Mouse (Mus musculus) ES-E14 (cell line): ENCODE measurements at regions not wholly inside any gene's neighbourhood (a gene's known extent, or its start where the extent isn't known, plus 50 kb on each side); places are given as distances from the start of the nearest gene placed in this dataset.

Source experiments
- DNase-seq: peaks from one replicate; pipeline ENCODE4 v3.0.0-alpha.2; 2013; ENCODE audit warnings: low read depth, low spot score
- H3K27ac ChIP-seq: 2 replicates; pipeline ENCODE4 v1.5.1; 2012; ENCODE audit warnings: low read depth, mild to moderate bottlenecking, low read length, moderate library complexity, mixed read lengths; ENCODE audit not compliant: poor library complexity, insufficient read depth, severe bottlenecking
- H3K36me3 ChIP-seq: 2 replicates; pipeline ENCODE4 v1.6.1; 2012; ENCODE audit warnings: mild to moderate bottlenecking, low read length, moderate library complexity, mixed read lengths; ENCODE audit not compliant: control insufficient read depth, poor library complexity, insufficient read depth, severe bottlenecking
- H3K4me1 ChIP-seq, 2 experiments: fragments of 150-350 bp in 1 of 2; sonication (generic) in 1 of 2; 2 replicates each; pipeline ENCODE4 v1.6.1; 2012; ENCODE audit warnings: low read length in 2 of 2, mild to moderate bottlenecking in 1 of 2, mixed read lengths in 1 of 2; ENCODE audit not compliant: control insufficient read depth in 2 of 2, insufficient read depth in 2 of 2, poor library complexity in 1 of 2
- H3K4me3 ChIP-seq, 2 experiments: fragments of 150-350 bp in 1 of 2; sonication (generic) in 1 of 2; 2 replicates each; pipeline ENCODE4 v1.5.1; 2012; ENCODE audit warnings: low read length in 2 of 2, low read depth in 1 of 2, mild to moderate bottlenecking in 1 of 2, mixed read lengths in 1 of 2; ENCODE audit not compliant: insufficient read depth in 1 of 2, poor library complexity in 1 of 2, severe bottlenecking in 1 of 2
- H3K9ac ChIP-seq: 2 replicates; pipeline ENCODE4 v1.6.1; 2012; ENCODE audit warnings: low read depth, mild to moderate bottlenecking, low read length, mixed read lengths; ENCODE audit not compliant: poor library complexity, insufficient read depth, severe bottlenecking
- H3K9me3 ChIP-seq: fragments of 150-350 bp; sonication (generic); 2 replicates; pipeline ENCODE4 v1.6.1; 2012; ENCODE audit warnings: low read depth, mild to moderate bottlenecking, low read length; ENCODE audit not compliant: control insufficient read depth, insufficient read depth
- CHD2 ChIP-seq: IDR thresholded peaks from 2 replicates; pipeline ENCODE4 v1.6.1; 2014; ENCODE audit warnings: mild to moderate bottlenecking, low read depth, low read length, inconsistent platforms
- HCFC1 ChIP-seq: IDR thresholded peaks from 2 replicates; pipeline ENCODE4 v1.6.1; 2012; ENCODE audit warnings: low read length, inconsistent platforms, borderline replicate concordance; ENCODE audit not compliant: insufficient read depth
- MAFK ChIP-seq: IDR thresholded peaks from 2 replicates; pipeline ENCODE4 v1.6.1; 2014; ENCODE audit warnings: mild to moderate bottlenecking, low read depth, low read length, inconsistent platforms; ENCODE audit not compliant: insufficient read depth
- ZC3H11A ChIP-seq: IDR thresholded peaks from 2 replicates; pipeline ENCODE4 v1.6.1; 2012; ENCODE audit warnings: low read depth, mild to moderate bottlenecking, inconsistent platforms, low read length, borderline replicate concordance
- ZNF384 ChIP-seq: IDR thresholded peaks from 2 replicates; pipeline ENCODE4 v1.6.1; 2012; ENCODE audit warnings: low read depth, low read length, inconsistent platforms
- in situ Hi-C, 2 experiments: fragments of 600-800 bp; cut with MboI; formaldehyde crosslinking; loops; one replicate each; pipeline ENCODE4 v1.15.1; 2025; ENCODE audit warnings: low sequenced_read_pairs in 2 of 2, inconsistent platforms in 1 of 2; ENCODE audit not compliant: unreplicated experiment in 2 of 2

DNA sequence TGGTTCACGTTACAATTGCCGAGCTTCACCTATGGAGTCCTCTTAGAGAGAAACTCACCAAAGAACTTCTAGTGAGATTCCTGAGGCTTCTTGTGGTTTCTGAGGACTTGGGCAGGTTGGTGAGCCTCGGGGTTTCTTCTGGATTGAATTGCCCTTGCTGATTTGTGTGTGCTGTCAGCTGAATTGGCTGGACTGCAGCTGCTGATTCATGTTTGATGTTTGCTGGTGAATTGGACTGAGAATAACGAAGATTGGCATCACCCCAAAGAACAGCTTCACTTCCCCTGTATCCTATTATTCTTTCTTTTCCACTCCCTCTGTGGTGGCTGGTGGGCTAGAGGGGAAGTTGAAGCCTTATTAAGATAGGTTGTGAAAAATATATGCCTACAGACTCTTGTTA is 158.4 kb downstream of the Syk start:
- no peak for DNase-seq
- Histone ChIP-seq H3K9ac (no peak overlapping the region), H3K9me3 (no peaks in the 10 kb centered on the region), H3K36me3 (no peaks in the 10 kb centered on the region), H3K4me3 (no peak overlapping the region), H3K27ac (no peak overlapping the region), H3K4me1 (no peaks in the 10 kb centered on the region)
- in situ Hi-C loops: no loop called here
- TF ChIP-seq MAFK (no peak), CHD2 (no peak), HCFC1 (no peak), ZC3H11A (no peak), ZNF384 (no peak)

DNA sequence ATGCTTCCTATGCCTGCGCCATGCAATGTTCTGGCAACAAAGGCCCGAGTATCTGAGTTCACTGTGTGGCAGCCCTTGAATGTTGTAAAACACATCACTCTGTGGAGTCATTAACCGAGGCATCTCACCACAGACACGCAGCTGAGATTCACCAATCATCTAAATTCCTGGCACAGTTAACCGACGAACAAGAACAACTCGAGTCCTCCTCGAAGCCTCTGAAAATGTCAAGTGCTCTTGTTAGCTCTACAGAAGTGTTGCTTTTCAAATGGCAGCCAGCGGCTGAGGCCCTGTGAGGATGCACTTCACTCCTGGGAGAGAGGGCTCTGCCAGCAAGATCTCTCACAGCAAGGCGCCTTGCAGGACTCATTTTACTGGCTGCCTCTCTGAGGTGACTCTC is 173.0 kb downstream of the Syk start:
- no peak for DNase-seq

DNA sequence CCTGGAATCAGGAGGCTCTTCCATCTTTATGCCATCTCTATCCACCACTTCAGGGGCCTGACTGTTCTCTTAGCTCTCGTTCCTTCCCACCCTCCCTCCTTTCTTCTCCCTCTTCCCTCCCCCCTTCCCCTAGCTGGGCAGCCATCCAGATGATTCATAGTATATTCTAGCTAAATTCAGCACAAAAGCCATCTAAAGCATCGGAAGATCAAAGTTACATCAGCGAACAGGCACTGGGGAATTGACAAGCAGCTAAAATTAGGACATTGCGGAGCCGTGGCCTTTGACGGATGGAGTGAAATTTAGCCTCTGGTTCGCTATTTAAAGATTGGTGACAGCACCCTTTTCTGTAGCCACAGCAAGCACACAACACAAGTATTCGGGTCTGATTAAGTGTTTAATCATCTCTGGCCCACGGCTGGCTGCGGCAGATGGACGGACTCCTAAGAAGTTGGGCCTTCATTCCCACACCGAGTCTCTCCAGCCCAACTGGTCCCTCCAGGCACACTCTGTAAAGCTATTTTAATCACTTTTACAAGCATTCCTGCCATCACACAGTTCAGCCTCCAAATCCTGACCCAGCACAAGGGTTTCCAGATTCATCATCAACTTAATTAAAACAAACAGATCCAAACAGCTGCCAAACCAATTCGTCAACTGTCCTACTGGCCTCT is 163.8 kb downstream of the Auh start:
- Histone ChIP-seq H3K36me3 (no peaks in the 10 kb centered on the region), H3K4me3 (no peak overlapping the region), H3K4me1 (no peaks in the 10 kb centered on the region), H3K9ac (no peak overlapping the region), H3K27ac (no peak overlapping the region), H3K9me3 (no peaks in the 10 kb centered on the region)
- no peak for DNase-seq
- TF ChIP-seq ZNF384: no peak
- no peak for TF ChIP-seq HCFC1
- no peak for TF ChIP-seq MAFK
- no peak for TF ChIP-seq CHD2
- no peak for TF ChIP-seq ZC3H11A
- in situ Hi-C loops: no loop called here

More for the DNA sequence above, 173.0 kb downstream of the Syk start:
- no peak overlapping the region for H3K27ac ChIP-seq
- TF ChIP-seq ZNF384: no peak
- TF ChIP-seq HCFC1: no peak
- TF ChIP-seq ZC3H11A: no peak
- TF ChIP-seq CHD2: no peak
- TF ChIP-seq MAFK: no peak
- in situ Hi-C loops: no loop called here
- no peak overlapping the region for H3K4me3 ChIP-seq
- H3K36me3 ChIP-seq: no peaks in the 10 kb centered on the region
- no peaks in the 10 kb centered on the region for H3K4me1 ChIP-seq
- no peak overlapping the region for H3K9ac ChIP-seq
- no peaks in the 10 kb centered on the region for H3K9me3 ChIP-seq

DNA sequence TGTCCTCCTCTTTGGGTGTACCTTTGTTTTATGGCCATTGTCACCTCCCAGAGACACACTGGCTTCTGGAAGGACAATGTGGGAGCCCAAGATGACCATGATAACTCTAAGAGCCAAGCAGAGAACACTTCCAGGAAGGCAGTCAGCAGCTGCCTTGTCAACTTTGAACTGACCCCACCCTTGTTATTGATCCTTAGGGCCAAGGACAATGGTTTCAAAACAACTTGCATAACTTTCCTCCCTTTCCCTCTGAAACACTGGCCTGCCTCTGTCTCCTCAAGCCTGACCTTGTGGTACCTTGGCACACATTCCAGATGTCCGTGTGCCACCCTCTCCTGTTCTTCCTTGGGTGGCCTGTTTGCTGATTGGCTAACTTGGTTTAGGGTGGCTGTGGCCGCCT is 163.2 kb downstream of the Auh start:
- Histone ChIP-seq H3K36me3 (no peaks in the 10 kb centered on the region), H3K9ac (no peak overlapping the region), H3K4me1 (no peaks in the 10 kb centered on the region), H3K27ac (no peak overlapping the region), H3K9me3 (no peaks in the 10 kb centered on the region), H3K4me3 (no peak overlapping the region)
- in situ Hi-C loops: no loop called here
- no peak for TF ChIP-seq HCFC1
- no peak for TF ChIP-seq ZC3H11A
- no peak for DNase-seq

DNA sequence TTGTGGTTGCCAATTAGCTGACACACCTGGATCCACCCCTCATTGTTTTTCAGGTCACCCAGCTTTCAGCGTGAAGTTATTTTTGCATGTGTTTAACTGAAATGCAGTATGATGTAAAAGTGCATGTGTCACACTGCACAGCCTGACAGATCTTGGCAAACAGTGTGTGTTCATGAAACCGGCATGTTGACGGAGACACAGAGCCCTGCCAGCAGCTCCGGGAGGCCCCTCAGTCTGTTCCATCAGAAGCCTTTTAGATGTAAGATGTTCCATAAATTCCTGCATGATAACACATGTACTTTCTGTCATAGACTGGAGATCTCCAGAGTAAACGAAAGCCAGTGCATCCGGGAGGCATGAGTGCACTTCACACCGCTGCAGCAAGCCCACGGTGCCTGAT is 159.5 kb downstream of the Auh start:
- no peak for TF ChIP-seq ZNF384
- TF ChIP-seq HCFC1: no peak
- TF ChIP-seq CHD2: no peak
- TF ChIP-seq MAFK: no peak
- no peak for TF ChIP-seq ZC3H11A
- in situ Hi-C loops: no loop called here
- no peaks in the 10 kb centered on the region for H3K4me1 ChIP-seq
- no peak overlapping the region for H3K27ac ChIP-seq
- no peak overlapping the region for H3K4me3 ChIP-seq
- no peaks in the 10 kb centered on the region for H3K36me3 ChIP-seq
- H3K9me3 ChIP-seq: no peaks in the 10 kb centered on the region
- H3K9ac ChIP-seq: no peak overlapping the region
- DNase-seq: no peak
